Mouse (Mus musculus): ENCODE measurements around the gene BC051665. TPM values are rescaled to one million over a fixed set of nuclear protein-coding genes. Genes with fewer than 3 reads are reported as not detected.

The BC051665 gene
- polyA plus RNA-seq, 1 experiment from 2014 or later = not detected

- H3K36me3 ChIP-seq (ENCODE audit: control insufficient read depth, insufficient read depth, low read length) = no peaks in the 10 kb centered on the region
- no peak for ATAC-seq (ENCODE audit: insufficient read depth, low FRiP score)
- no peaks in the 10 kb centered on the region for H3K9me3 ChIP-seq (replicated peaks; ENCODE audit: control insufficient read depth, low read length)
- 85% methylated on average over 7 of the region's 7 CpGs for WGBS
- H3K4me2 ChIP-seq (ENCODE audit: low read depth, low read length) = no peak overlapping the region
- no peaks in the 10 kb centered on the region for H3K4me1 ChIP-seq (ENCODE audit: control insufficient read depth, insufficient read depth, low read length)
- no peak overlapping the region for H3K27ac ChIP-seq (ENCODE audit: low read length)
- no peak overlapping the region for H3K9ac ChIP-seq (ENCODE audit: low read length)
- no peaks in the 10 kb centered on the region for H3K27me3 ChIP-seq (ENCODE audit: control insufficient read depth, insufficient read depth, low read length)
- H3K4me3 ChIP-seq (replicated peaks; ENCODE audit: low read length) = no peak overlapping the region
Observed at GRCm38 (mm10) chr13:60783301-60783700, 2.9 kb downstream of the BC051665 start.

GRCm38 (mm10) chr13:60780534-60780933 lies 5.6 kb downstream of the BC051665 start:
- H3K27me3 ChIP-seq (ENCODE audit: control insufficient read depth, insufficient read depth, low read length) = no peaks in the 10 kb centered on the region
- H3K4me1 ChIP-seq (ENCODE audit: control insufficient read depth, insufficient read depth, low read length) = no peaks in the 10 kb centered on the region
- ATAC-seq (ENCODE audit: insufficient read depth, low FRiP score) = no peak
- no peak overlapping the region for H3K27ac ChIP-seq (ENCODE audit: low read length)
- WGBS = 82% methylated on average over 3 of the region's 3 CpGs
- no peak overlapping the region for H3K9ac ChIP-seq (ENCODE audit: low read length)
- H3K36me3 ChIP-seq (ENCODE audit: control insufficient read depth, insufficient read depth, low read length) = no peaks in the 10 kb centered on the region
- no peak overlapping the region for H3K4me2 ChIP-seq (ENCODE audit: low read depth, low read length)
- H3K4me3 ChIP-seq (replicated peaks; ENCODE audit: low read length) = no peak overlapping the region
- H3K9me3 ChIP-seq (replicated peaks; ENCODE audit: control insufficient read depth, low read length) = no peaks in the 10 kb centered on the region

GRCm38 (mm10) chr13:60761161-60761560 lies 25.0 kb downstream of the BC051665 start:
- no peak overlapping the region for H3K4me3 ChIP-seq (replicated peaks; ENCODE audit: low read length)
- 94% methylated on average over 17 of the region's 17 CpGs for WGBS

GRCm38 (mm10) chr13:60760392-60760791 lies 25.8 kb downstream of the BC051665 start:
- Histone ChIP-seq H3K9ac (ENCODE audit: low read length) (no peak overlapping the region), H3K27ac (ENCODE audit: low read length) (no peak overlapping the region), H3K27me3 (ENCODE audit: control insufficient read depth, insufficient read depth, low read length) (no peaks in the 10 kb centered on the region), H3K9me3 (replicated peaks; ENCODE audit: control insufficient read depth, low read length) (no peaks in the 10 kb centered on the region), H3K4me1 (ENCODE audit: control insufficient read depth, insufficient read depth, low read length) (no peaks in the 10 kb centered on the region), H3K4me2 (ENCODE audit: low read depth, low read length) (no peak overlapping the region), H3K4me3 (replicated peaks; ENCODE audit: low read length) (no peak overlapping the region), H3K36me3 (ENCODE audit: control insufficient read depth, insufficient read depth, low read length) (peaks cover 11% of the 10 kb centered on the region)
- 0 out of 2 replicates have a peak, but pooled peaks have one; percentile 21 for ATAC-seq (ENCODE audit: insufficient read depth, low FRiP score)
- WGBS = 89% methylated on average over 12 of the region's 12 CpGs

More at GRCm38 (mm10) chr13:60761161-60761560, 25.0 kb downstream of the BC051665 start:
- no peaks in the 10 kb centered on the region for H3K9me3 ChIP-seq (replicated peaks; ENCODE audit: control insufficient read depth, low read length)
- no peak for ATAC-seq (ENCODE audit: insufficient read depth, low FRiP score)
- no peak overlapping the region for H3K9ac ChIP-seq (ENCODE audit: low read length)
- H3K4me1 ChIP-seq (ENCODE audit: control insufficient read depth, insufficient read depth, low read length) = no peaks in the 10 kb centered on the region
- no peaks in the 10 kb centered on the region for H3K27me3 ChIP-seq (ENCODE audit: control insufficient read depth, insufficient read depth, low read length)
- peaks cover 11% of the 10 kb centered on the region for H3K36me3 ChIP-seq (ENCODE audit: control insufficient read depth, insufficient read depth, low read length)
- no peak overlapping the region for H3K27ac ChIP-seq (ENCODE audit: low read length)
- no peak overlapping the region for H3K4me2 ChIP-seq (ENCODE audit: low read depth, low read length)

- Histone ChIP-seq H3K27me3 (ENCODE audit: control insufficient read depth, insufficient read depth, low read length) (no peaks in the 10 kb centered on the region), H3K4me1 (ENCODE audit: control insufficient read depth, insufficient read depth, low read length) (no peaks in the 10 kb centered on the region), H3K9me3 (replicated peaks; ENCODE audit: control insufficient read depth, low read length) (no peaks in the 10 kb centered on the region), H3K4me2 (ENCODE audit: low read depth, low read length) (no peak overlapping the region), H3K27ac (ENCODE audit: low read length) (no peak overlapping the region), H3K9ac (ENCODE audit: low read length) (no peak overlapping the region), H3K4me3 (replicated peaks; ENCODE audit: low read length) (no peak overlapping the region), H3K36me3 (ENCODE audit: control insufficient read depth, insufficient read depth, low read length) (peaks cover 11% of the 10 kb centered on the region)
- no peak for ATAC-seq (ENCODE audit: insufficient read depth, low FRiP score)
- WGBS = 34% methylated on average over 6 of the region's 6 CpGs
Observed at GRCm38 (mm10) chr13:60759136-60759535, 27.0 kb downstream of the BC051665 start.

- peaks cover 16% of the 10 kb centered on the region for H3K36me3 ChIP-seq (ENCODE audit: control insufficient read depth, insufficient read depth, low read length)
- 82% methylated on average over 13 of the region's 13 CpGs for WGBS
- ATAC-seq (ENCODE audit: insufficient read depth, low FRiP score) = no peak
Observed at GRCm38 (mm10) chr13:60757292-60757691, 28.9 kb downstream of the BC051665 start.

GRCm38 (mm10) chr13:60755251-60755650 lies 30.9 kb downstream of the BC051665 start:
- 37% methylated on average over 2 of the region's 2 CpGs for WGBS
- Histone ChIP-seq H3K36me3 (ENCODE audit: control insufficient read depth, insufficient read depth, low read length) (peaks cover 6% of the 10 kb centered on the region), H3K27me3 (ENCODE audit: control insufficient read depth, insufficient read depth, low read length) (no peaks in the 10 kb centered on the region), H3K9me3 (replicated peaks; ENCODE audit: control insufficient read depth, low read length) (no peaks in the 10 kb centered on the region), H3K4me2 (ENCODE audit: low read depth, low read length) (no peak overlapping the region), H3K4me1 (ENCODE audit: control insufficient read depth, insufficient read depth, low read length) (no peaks in the 10 kb centered on the region), H3K9ac (ENCODE audit: low read length) (no peak overlapping the region), H3K4me3 (replicated peaks; ENCODE audit: low read length) (no peak overlapping the region), H3K27ac (ENCODE audit: low read length) (no peak overlapping the region)
- ATAC-seq (ENCODE audit: insufficient read depth, low FRiP score) = no peak

More at GRCm38 (mm10) chr13:60757292-60757691, 28.9 kb downstream of the BC051665 start:
- no peak overlapping the region for H3K27ac ChIP-seq (ENCODE audit: low read length)
- no peaks in the 10 kb centered on the region for H3K9me3 ChIP-seq (replicated peaks; ENCODE audit: control insufficient read depth, low read length)
- H3K4me3 ChIP-seq (replicated peaks; ENCODE audit: low read length) = no peak overlapping the region
- H3K27me3 ChIP-seq (ENCODE audit: control insufficient read depth, insufficient read depth, low read length) = no peaks in the 10 kb centered on the region
- H3K4me1 ChIP-seq (ENCODE audit: control insufficient read depth, insufficient read depth, low read length) = no peaks in the 10 kb centered on the region
- no peak overlapping the region for H3K4me2 ChIP-seq (ENCODE audit: low read depth, low read length)
- no peak overlapping the region for H3K9ac ChIP-seq (ENCODE audit: low read length)

GRCm38 (mm10) chr13:60753216-60753615 lies 32.9 kb downstream of the BC051665 start:
- H3K4me1 ChIP-seq (ENCODE audit: control insufficient read depth, insufficient read depth, low read length) = no peaks in the 10 kb centered on the region
- H3K4me3 ChIP-seq (replicated peaks; ENCODE audit: low read length) = no peak overlapping the region
- H3K4me2 ChIP-seq (ENCODE audit: low read depth, low read length) = no peak overlapping the region
- peaks cover 6% of the 10 kb centered on the region for H3K36me3 ChIP-seq (ENCODE audit: control insufficient read depth, insufficient read depth, low read length)
- no peaks in the 10 kb centered on the region for H3K9me3 ChIP-seq (replicated peaks; ENCODE audit: control insufficient read depth, low read length)
- WGBS = 95% methylated on average over 6 of the region's 6 CpGs
- ATAC-seq (ENCODE audit: insufficient read depth, low FRiP score) = no peak
- H3K27ac ChIP-seq (ENCODE audit: low read length) = no peak overlapping the region
- no peaks in the 10 kb centered on the region for H3K27me3 ChIP-seq (ENCODE audit: control insufficient read depth, insufficient read depth, low read length)
- no peak overlapping the region for H3K9ac ChIP-seq (ENCODE audit: low read length)

- Histone ChIP-seq H3K4me2 (ENCODE audit: low read depth, low read length) (no peak overlapping the region), H3K4me3 (replicated peaks; ENCODE audit: low read length) (no peak overlapping the region), H3K36me3 (ENCODE audit: control insufficient read depth, insufficient read depth, low read length) (peaks cover 6% of the 10 kb centered on the region), H3K27ac (ENCODE audit: low read length) (no peak overlapping the region), H3K9me3 (replicated peaks; ENCODE audit: control insufficient read depth, low read length) (no peaks in the 10 kb centered on the region), H3K9ac (ENCODE audit: low read length) (no peak overlapping the region), H3K4me1 (ENCODE audit: control insufficient read depth, insufficient read depth, low read length) (no peaks in the 10 kb centered on the region), H3K27me3 (ENCODE audit: control insufficient read depth, insufficient read depth, low read length) (no peaks in the 10 kb centered on the region)
- no peak for ATAC-seq (ENCODE audit: insufficient read depth, low FRiP score)
- 90% methylated on average over 7 of the region's 7 CpGs for WGBS
Observed at GRCm38 (mm10) chr13:60750930-60751329, 35.2 kb downstream of the BC051665 start.

GRCm38 (mm10) chr13:60748556-60748955 lies 37.6 kb downstream of the BC051665 start:
- H3K4me1 ChIP-seq (ENCODE audit: control insufficient read depth, insufficient read depth, low read length) = no peaks in the 10 kb centered on the region
- H3K27ac ChIP-seq (ENCODE audit: low read length) = no peak overlapping the region
- 86% methylated on average over 2 of the region's 2 CpGs for WGBS
- peaks cover 6% of the 10 kb centered on the region for H3K36me3 ChIP-seq (ENCODE audit: control insufficient read depth, insufficient read depth, low read length)
- no peak overlapping the region for H3K9ac ChIP-seq (ENCODE audit: low read length)
- no peaks in the 10 kb centered on the region for H3K27me3 ChIP-seq (ENCODE audit: control insufficient read depth, insufficient read depth, low read length)
- H3K9me3 ChIP-seq (replicated peaks; ENCODE audit: control insufficient read depth, low read length) = no peaks in the 10 kb centered on the region
- no peak overlapping the region for H3K4me2 ChIP-seq (ENCODE audit: low read depth, low read length)
- no peak overlapping the region for H3K4me3 ChIP-seq (replicated peaks; ENCODE audit: low read length)
- no peak for ATAC-seq (ENCODE audit: insufficient read depth, low FRiP score)
